Mouse (Mus musculus): ENCODE measurements around the gene Ubald1.

DNA sequence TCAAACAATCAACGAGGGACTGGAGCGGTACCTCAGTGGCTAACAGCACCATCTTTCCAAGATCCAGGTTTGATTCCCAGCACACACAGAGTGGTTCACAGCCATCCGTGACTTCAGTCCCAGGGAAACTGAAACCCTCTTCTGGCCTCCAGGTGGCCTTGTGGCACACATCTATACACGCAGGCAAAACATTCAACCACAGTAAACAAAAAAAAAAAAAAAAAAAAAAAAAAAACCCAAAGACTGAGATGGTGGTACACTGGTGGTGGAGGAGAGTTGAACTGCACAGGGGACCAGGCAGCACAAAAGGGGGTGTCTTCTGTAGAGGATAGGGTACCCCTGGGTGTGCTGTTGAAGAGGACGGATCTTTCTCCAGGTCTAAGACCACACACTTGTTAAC is 9.6 kb downstream of the Ubald1 start:
- TF ChIP-seq CTCF (IDR thresholded peaks at IDR 0.05; ENCODE audit: low read depth), result no peak
- TF ChIP-seq EP300 (IDR thresholded peaks at IDR 0.05; ENCODE audit: low read depth), result no peak

Data from liver, embryonic 14.5 days (tissue).